Mouse (Mus musculus) heart, embryonic 14.5 days (tissue): Measurements from ENCODE around the gene Dusp16. TPM values are rescaled to one million over a fixed set of nuclear protein-coding genes. Genes with fewer than 3 reads are reported as not detected.

Source experiments
- ATAC-seq: fragments of 200-750 bp; cut with Nextera tagmentation; 2 replicates; pipeline ENCODE4 v1.8.0; 2017; ENCODE audit warnings: low read depth, moderate TSS enrichment; ENCODE audit not compliant: insufficient number of reproducible peaks, insufficient read depth, low FRiP score
- H3K27ac ChIP-seq, 2 experiments: fragments of 200-500 bp in 1 of 2; fragments of 300-500 bp in 1 of 2; sonication (generic) in 1 of 2; replicated peaks in 1 of 2; 2 replicates each; pipeline ENCODE4 v1.5.1; 2012 to 2014; ENCODE audit warnings: low read depth in 2 of 2, low read length in 2 of 2, control low read depth in 1 of 2, mild to moderate bottlenecking in 1 of 2, mixed read lengths in 1 of 2; ENCODE audit not compliant: control insufficient read depth in 1 of 2, insufficient read depth in 1 of 2
- H3K27me3 ChIP-seq: fragments of 300-500 bp; sonication (generic); 2 replicates; pipeline ENCODE4 v1.6.1; 2014; ENCODE audit warnings: mild to moderate bottlenecking, low read length, control low read depth; ENCODE audit not compliant: control insufficient read depth, insufficient read depth
- H3K36me3 ChIP-seq: fragments of 300-500 bp; sonication (generic); 2 replicates; pipeline ENCODE4 v1.6.1; 2014; ENCODE audit warnings: mild to moderate bottlenecking, control low read depth, low read length, mixed read lengths; ENCODE audit not compliant: control insufficient read depth, insufficient read depth
- H3K4me1 ChIP-seq, 2 experiments: fragments of 200-500 bp in 1 of 2; fragments of 300-500 bp in 1 of 2; sonication (generic) in 1 of 2; 2 replicates each; pipeline ENCODE4 v1.6.1; 2012 to 2014; ENCODE audit warnings: low read length in 2 of 2, control low read depth in 1 of 2, mixed read lengths in 1 of 2; ENCODE audit not compliant: control insufficient read depth in 2 of 2, insufficient read depth in 2 of 2
- H3K4me2 ChIP-seq: fragments of 300-500 bp; sonication (generic); 2 replicates; pipeline ENCODE4 v1.6.1; 2014; ENCODE audit warnings: mild to moderate bottlenecking, low read length
- H3K4me3 ChIP-seq, 2 experiments: fragments of 200-500 bp in 1 of 2; fragments of 300-500 bp in 1 of 2; sonication (generic) in 1 of 2; 2 replicates each; pipeline ENCODE4 v1.5.1; 2012 to 2014; ENCODE audit warnings: low read length in 2 of 2, mild to moderate bottlenecking in 2 of 2, control low read depth in 1 of 2, low read depth in 1 of 2, moderate library complexity in 1 of 2; ENCODE audit not compliant: control insufficient read depth in 1 of 2, insufficient read depth in 1 of 2
- H3K9ac ChIP-seq: fragments of 300-500 bp; sonication (generic); 2 replicates; pipeline ENCODE4 v1.6.1; 2014; ENCODE audit warnings: mild to moderate bottlenecking, low read length
- H3K9me3 ChIP-seq: fragments of 300-500 bp; sonication (generic); 2 replicates; pipeline ENCODE4 v1.6.1; 2016; ENCODE audit warnings: low read length, control low read depth; ENCODE audit not compliant: control insufficient read depth
- WGBS: fragments of 180-500 bp; shearing (Covaris S2); extraction: QIAGEN DNeasy Blood & Tissue Kit; methylation state at CpG from one replicate; pipeline ENCODE4 v1.1.7; 2014; 5-methylcytosine and 5-hydroxymethylcytosine counted together
- polyA plus RNA-seq: library from polyadenylated mRNA; unstranded; fragments of >200 nt; fragmentation: Nextera tagmentation; extraction: Ambion mirVana; gene quantifications from 2 replicates; pipeline ENCODE4 v1.2.1, GENCODE M21; 2014

Gene Dusp16
- polyA plus RNA-seq, result 19.7 and 22.2 TPM in 2 replicates

GRCm38 (mm10) chr6:134792141-134793045 is at the start of gene Dusp16:
Gene Dusp16 (minus strand): TSS chr6:134792625.
- Histone ChIP-seq H3K4me1 (peaks cover 13 to 17% of the 10 kb centered on the region in 2 experiments), H3K36me3 (no peaks in the 10 kb centered on the region), H3K9me3 (no peaks in the 10 kb centered on the region), H3K27ac (peak within 1 kb of the TSS; percentile 99 to 100), H3K4me2 (peak within 1 kb of the TSS; percentile 86), H3K4me3 (peak within 1 kb of the TSS; percentile 86 to 94), H3K27me3 (no peaks in the 10 kb centered on the region), H3K9ac (peak within 1 kb of the TSS; percentile 100)
- WGBS, result under 1% methylated on average over 73 of the region's 108 CpGs
- peak; percentile 89 for ATAC-seq

GRCm38 (mm10) chr6:134840346-134840745 is 47.9 kb upstream of the Dusp16 start:
- H3K4me1 ChIP-seq, result no peaks in the 10 kb centered on the region
- ATAC-seq, result no peak
- H3K36me3 ChIP-seq, result no peaks in the 10 kb centered on the region
- 64% methylated on average over 2 of the region's 2 CpGs for WGBS
- H3K27me3 ChIP-seq, result no peaks in the 10 kb centered on the region
- no peak overlapping the region for H3K9ac ChIP-seq
- no peak overlapping the region for H3K27ac ChIP-seq
- H3K4me3 ChIP-seq, result no peak overlapping the region
- no peaks in the 10 kb centered on the region for H3K9me3 ChIP-seq
- no peak overlapping the region for H3K4me2 ChIP-seq

GRCm38 (mm10) chr6:134838111-134838510 is 45.7 kb upstream of the Dusp16 start:
- no peaks in the 10 kb centered on the region for H3K9me3 ChIP-seq
- ATAC-seq, result no peak
- no peak overlapping the region for H3K4me2 ChIP-seq
- H3K27me3 ChIP-seq, result no peaks in the 10 kb centered on the region
- H3K27ac ChIP-seq, result no peak overlapping the region
- 81% methylated on average over 4 of the region's 4 CpGs for WGBS
- H3K4me3 ChIP-seq, result no peak overlapping the region
- no peak overlapping the region for H3K9ac ChIP-seq
- no peaks in the 10 kb centered on the region for H3K4me1 ChIP-seq
- H3K36me3 ChIP-seq, result no peaks in the 10 kb centered on the region

- no peaks in the 10 kb centered on the region for H3K4me1 ChIP-seq
- no peaks in the 10 kb centered on the region for H3K27me3 ChIP-seq
- no peak overlapping the region for H3K4me2 ChIP-seq
- H3K9me3 ChIP-seq, result no peaks in the 10 kb centered on the region
- WGBS, result 78% methylated on average over 9 of the region's 9 CpGs
- no peak overlapping the region for H3K27ac ChIP-seq
- no peak for ATAC-seq
- H3K9ac ChIP-seq, result no peak overlapping the region
- no peak overlapping the region for H3K4me3 ChIP-seq
- H3K36me3 ChIP-seq, result no peaks in the 10 kb centered on the region
These were observed 42.3 kb upstream of the Dusp16 start for GRCm38 (mm10) chr6:134834585-134835251.

GRCm38 (mm10) chr6:134830776-134831175 is 38.4 kb upstream of the Dusp16 start:
- 2% methylated on average over 10 of the region's 10 CpGs for WGBS
- H3K27ac ChIP-seq, result peak overlapping the region; percentile 74 to 95

GRCm38 (mm10) chr6:134829786-134830700 is 37.6 kb upstream of the Dusp16 start, which contains the start of gene Crebl2:
Gene Crebl2 (plus strand): TSS chr6:134830154.
- Histone ChIP-seq H3K27me3 (no peaks in the 10 kb centered on the region), H3K27ac (peak within 1 kb of the TSS; percentile 90 to 95), H3K9ac (peak within 1 kb of the TSS; percentile 81), H3K9me3 (no peaks in the 10 kb centered on the region), H3K4me1 (peaks cover 3 to 8% of the 10 kb centered on the region in 2 experiments), H3K4me2 (peak within 1 kb of the TSS; percentile 93), H3K4me3 (peak within 1 kb of the TSS; percentile 60 to 82), H3K36me3 (no peaks in the 10 kb centered on the region)
- peak; percentile 98 for ATAC-seq
- WGBS, result under 1% methylated on average over 55 of the region's 58 CpGs

More at GRCm38 (mm10) chr6:134830776-134831175, 38.4 kb upstream of the Dusp16 start:
- H3K27me3 ChIP-seq, result no peaks in the 10 kb centered on the region
- peak overlapping the region; percentile 93 for H3K4me2 ChIP-seq
- no peak for ATAC-seq
- no peaks in the 10 kb centered on the region for H3K36me3 ChIP-seq
- peak overlapping the region; percentile 59 to 60 for H3K4me3 ChIP-seq
- peaks cover 3 to 8% of the 10 kb centered on the region in 2 experiments for H3K4me1 ChIP-seq
- peak overlapping the region; percentile 77 for H3K9ac ChIP-seq
- no peaks in the 10 kb centered on the region for H3K9me3 ChIP-seq

- H3K4me3 ChIP-seq, result no peak overlapping the region
- H3K9ac ChIP-seq, result no peak overlapping the region
- no peaks in the 10 kb centered on the region for H3K9me3 ChIP-seq
- H3K36me3 ChIP-seq, result no peaks in the 10 kb centered on the region
- ATAC-seq, result no peak
- H3K4me1 ChIP-seq, result peaks cover 3 to 5% of the 10 kb centered on the region in 2 experiments; a peak in 3 of 4 replicates
- H3K27ac ChIP-seq, result no peak overlapping the region
- no peak overlapping the region for H3K4me2 ChIP-seq
- WGBS, result 66% methylated on average over 10 of the region's 10 CpGs
- H3K27me3 ChIP-seq, result no peaks in the 10 kb centered on the region
These were observed 30.4 kb upstream of the Dusp16 start for GRCm38 (mm10) chr6:134822844-134823243.
